Mouse (Mus musculus): Measurements from ENCODE around the gene Adgrv1. TPM values are rescaled to one million over a fixed set of nuclear protein-coding genes. Genes with fewer than 3 reads are reported as not detected.
"Not testable (repeated sequence)": the region's sequence is repeated elsewhere in the genome, so short reads cannot be mapped to it uniquely, and the experiment has no call there.

The Adgrv1 gene
- polyA plus RNA-seq, 2 experiments = 0.55 to 0.96 TPM

- Histone ChIP-seq H3K4me1 (ENCODE audit: control insufficient read depth, insufficient read depth, low read length) (peaks cover 18% of the 10 kb centered on the region), H3K4me2 (replicated peaks; ENCODE audit: low read depth, low read length, severe bottlenecking) (peak overlapping the region; percentile 60), H3K27me3 (ENCODE audit: control insufficient read depth, insufficient read depth, low read length) (no peaks in the 10 kb centered on the region), H3K27ac (replicated peaks; ENCODE audit: low read depth, low read length) (peak overlapping the region; percentile 86), H3K9ac (ENCODE audit: low read depth, low read length, severe bottlenecking) (peak overlapping the region; percentile 90), H3K9me3 (ENCODE audit: control insufficient read depth, low read length) (no peaks in the 10 kb centered on the region), H3K4me3 (replicated peaks; ENCODE audit: low read length) (peak overlapping the region; percentile 81), H3K36me3 (ENCODE audit: control insufficient read depth, insufficient read depth, low read length) (no peaks in the 10 kb centered on the region)
- DNase-seq (ENCODE audit: low spot score) (peak; percentile 14), ATAC-seq (ENCODE audit: low FRiP score, low read depth) (no peak)
- 14% methylated on average over 21 of the region's 21 CpGs for WGBS
- no peak for TF ChIP-seq POLR2A (IDR thresholded peaks at IDR 0.05; ENCODE audit: borderline replicate concordance, extremely low read depth, insufficient read depth, insufficient read length)
Measured at GRCm38 (mm10) chr13:81658053-81658752, 25.2 kb upstream of the Adgrv1 start.

- peaks cover 18% of the 10 kb centered on the region for H3K4me1 ChIP-seq (ENCODE audit: control insufficient read depth, insufficient read depth, low read length)
- peak within 1 kb of the TSS; percentile 81 for H3K4me3 ChIP-seq (replicated peaks; ENCODE audit: low read length)
- under 1% methylated on average over 69 of the region's 73 CpGs for WGBS
- H3K9me3 ChIP-seq (ENCODE audit: control insufficient read depth, low read length) = no peaks in the 10 kb centered on the region
- H3K27me3 ChIP-seq (ENCODE audit: control insufficient read depth, insufficient read depth, low read length) = no peaks in the 10 kb centered on the region
- peak; percentile 61; the same call in 1 of the 2 replicates for TF ChIP-seq POLR2A (IDR thresholded peaks at IDR 0.05; ENCODE audit: borderline replicate concordance, extremely low read depth, insufficient read depth, insufficient read length)
- peak within 1 kb of the TSS; percentile 90 for H3K9ac ChIP-seq (ENCODE audit: low read depth, low read length, severe bottlenecking)
- H3K4me2 ChIP-seq (replicated peaks; ENCODE audit: low read depth, low read length, severe bottlenecking) = peak within 1 kb of the TSS; percentile 60
- peak; percentile 90 for DNase-seq (ENCODE audit: low spot score)
- H3K36me3 ChIP-seq (ENCODE audit: control insufficient read depth, insufficient read depth, low read length) = no peaks in the 10 kb centered on the region
- H3K27ac ChIP-seq (replicated peaks; ENCODE audit: low read depth, low read length) = peak within 1 kb of the TSS; percentile 86
- peak; percentile 100 for ATAC-seq (ENCODE audit: low FRiP score, low read depth)
Measured at GRCm38 (mm10) chr13:81657351-81658052, 24.5 kb upstream of the Adgrv1 start, which contains the start of gene Lysmd3. Lysmd3 (plus strand) TSS chr13:81657663.

GRCm38 (mm10) chr13:81657008-81657350 lies 24.0 kb upstream of the Adgrv1 start:
- no peaks in the 10 kb centered on the region for H3K9me3 ChIP-seq (ENCODE audit: control insufficient read depth, low read length)
- H3K27ac ChIP-seq (replicated peaks; ENCODE audit: low read depth, low read length) = peak overlapping the region; percentile 86
- ATAC-seq (ENCODE audit: low FRiP score, low read depth) (no peak; the same call in 1 of the 2 replicates), DNase-seq (ENCODE audit: low spot score) (no peak)
- peak overlapping the region; percentile 90 for H3K9ac ChIP-seq (ENCODE audit: low read depth, low read length, severe bottlenecking)
- no peak for TF ChIP-seq POLR2A (IDR thresholded peaks at IDR 0.05; ENCODE audit: borderline replicate concordance, extremely low read depth, insufficient read depth, insufficient read length)
- H3K27me3 ChIP-seq (ENCODE audit: control insufficient read depth, insufficient read depth, low read length) = no peaks in the 10 kb centered on the region
- H3K36me3 ChIP-seq (ENCODE audit: control insufficient read depth, insufficient read depth, low read length) = no peaks in the 10 kb centered on the region
- peaks cover 18% of the 10 kb centered on the region for H3K4me1 ChIP-seq (ENCODE audit: control insufficient read depth, insufficient read depth, low read length)
- 21% methylated on average over 5 of the region's 5 CpGs for WGBS
- H3K4me2 ChIP-seq (replicated peaks; ENCODE audit: low read depth, low read length, severe bottlenecking) = peak overlapping the region; percentile 60
- H3K4me3 ChIP-seq (replicated peaks; ENCODE audit: low read length) = peak overlapping the region; percentile 81

- ATAC-seq (ENCODE audit: low FRiP score, low read depth) = no peak
- Histone ChIP-seq H3K27me3 (ENCODE audit: control insufficient read depth, insufficient read depth, low read length) (no peaks in the 10 kb centered on the region), H3K27ac (replicated peaks; ENCODE audit: low read depth, low read length) (no peak overlapping the region), H3K9me3 (ENCODE audit: control insufficient read depth, low read length) (no peaks in the 10 kb centered on the region), H3K4me2 (replicated peaks; ENCODE audit: low read depth, low read length, severe bottlenecking) (peak overlapping the region; percentile 60), H3K36me3 (ENCODE audit: control insufficient read depth, insufficient read depth, low read length) (no peaks in the 10 kb centered on the region), H3K4me1 (ENCODE audit: control insufficient read depth, insufficient read depth, low read length) (peaks cover 18% of the 10 kb centered on the region), H3K4me3 (replicated peaks; ENCODE audit: low read length) (no peak overlapping the region), H3K9ac (ENCODE audit: low read depth, low read length, severe bottlenecking) (no peak overlapping the region)
- 43% methylated on average over 14 of the region's 14 CpGs for WGBS
- DNase-seq (ENCODE audit: low spot score) = peak; percentile 23
- TF ChIP-seq POLR2A (IDR thresholded peaks at IDR 0.05; ENCODE audit: borderline replicate concordance, extremely low read depth, insufficient read depth, insufficient read length) = no peak
Measured at GRCm38 (mm10) chr13:81656091-81656850, 23.3 kb upstream of the Adgrv1 start.

GRCm38 (mm10) chr13:81650382-81650781 lies 17.4 kb upstream of the Adgrv1 start:
- not testable (repeated sequence) for H3K4me2 ChIP-seq (replicated peaks; ENCODE audit: low read depth, low read length, severe bottlenecking); H3K4me3 ChIP-seq (replicated peaks; ENCODE audit: low read length); DNase-seq (ENCODE audit: low spot score); H3K36me3 ChIP-seq (ENCODE audit: control insufficient read depth, insufficient read depth, low read length); H3K27ac ChIP-seq (replicated peaks; ENCODE audit: low read depth, low read length); H3K4me1 ChIP-seq (ENCODE audit: control insufficient read depth, insufficient read depth, low read length); H3K9me3 ChIP-seq (ENCODE audit: control insufficient read depth, low read length); H3K27me3 ChIP-seq (ENCODE audit: control insufficient read depth, insufficient read depth, low read length); ATAC-seq (ENCODE audit: low FRiP score, low read depth); H3K9ac ChIP-seq (ENCODE audit: low read depth, low read length, severe bottlenecking)
- WGBS = 69% methylated on average over 4 of the region's 6 CpGs
